Mouse (Mus musculus): ENCODE measurements around the gene Ank3.

Ank3 gene

GRCm38 (mm10) chr10:69571422-69571821, 172.8 kb downstream of the Ank3 start:
- in situ Hi-C loops (cut with MboI, MseI): no loop called here

- in situ Hi-C loops (cut with MboI, MseI): no loop called here
Measured at GRCm38 (mm10) chr10:69571972-69572371, 173.4 kb downstream of the Ank3 start.

GRCm38 (mm10) chr10:69573054-69573453, 174.5 kb downstream of the Ank3 start:
- in situ Hi-C loops (cut with MboI, MseI): no loop called here

GRCm38 (mm10) chr10:69573746-69574145, 175.2 kb downstream of the Ank3 start:
- in situ Hi-C loops (cut with MboI, MseI): no loop called here

DNA sequence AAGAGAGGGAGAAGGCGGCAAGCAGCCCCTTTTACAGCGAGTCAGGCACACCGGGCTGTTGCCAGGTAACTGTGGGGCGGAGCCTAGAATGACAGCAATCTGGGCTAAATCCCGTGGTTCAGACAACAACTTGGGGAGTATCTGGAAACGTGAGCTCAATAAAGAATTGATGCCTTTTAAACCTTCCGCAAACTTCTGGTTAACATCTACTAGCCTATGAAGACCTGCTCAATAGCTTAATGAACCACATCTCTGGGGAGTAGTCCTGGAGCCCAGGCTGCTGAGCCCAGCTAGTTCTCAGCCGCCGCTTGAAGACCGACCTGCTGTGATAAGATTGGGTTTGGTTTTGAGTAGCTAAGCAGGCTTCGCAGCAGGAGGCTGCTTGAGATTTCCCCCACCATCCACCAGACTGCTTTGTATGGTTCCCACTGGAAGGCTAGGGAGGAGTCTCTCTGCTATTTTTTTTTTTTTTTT, 175.7 kb downstream of the Ank3 start:
- in situ Hi-C loops (cut with MboI, MseI): no loop called here

- in situ Hi-C loops (cut with MboI, MseI): no loop called here
Measured at GRCm38 (mm10) chr10:69574894-69575293, 176.3 kb downstream of the Ank3 start.

DNA sequence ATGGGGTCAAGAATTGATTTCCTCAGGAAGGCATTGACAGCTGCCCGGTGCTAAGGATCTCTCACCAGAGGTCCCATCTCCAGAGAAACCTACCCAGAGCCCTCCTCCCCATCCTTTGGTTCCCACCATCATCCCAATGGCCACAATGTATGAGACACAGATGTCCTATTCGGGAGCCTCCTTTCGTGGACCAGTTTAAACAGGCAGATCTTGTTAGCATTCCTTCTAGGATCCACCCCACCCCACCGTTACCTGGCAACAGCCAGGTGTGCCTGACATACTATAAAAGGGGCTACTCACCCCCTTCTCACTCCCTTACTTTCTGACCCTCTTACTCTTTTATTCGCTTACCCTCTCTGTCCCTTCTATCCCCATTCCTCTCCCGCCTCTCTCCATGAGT, 176.9 kb downstream of the Ank3 start:
- in situ Hi-C loops (cut with MboI, MseI): no loop called here

DNA sequence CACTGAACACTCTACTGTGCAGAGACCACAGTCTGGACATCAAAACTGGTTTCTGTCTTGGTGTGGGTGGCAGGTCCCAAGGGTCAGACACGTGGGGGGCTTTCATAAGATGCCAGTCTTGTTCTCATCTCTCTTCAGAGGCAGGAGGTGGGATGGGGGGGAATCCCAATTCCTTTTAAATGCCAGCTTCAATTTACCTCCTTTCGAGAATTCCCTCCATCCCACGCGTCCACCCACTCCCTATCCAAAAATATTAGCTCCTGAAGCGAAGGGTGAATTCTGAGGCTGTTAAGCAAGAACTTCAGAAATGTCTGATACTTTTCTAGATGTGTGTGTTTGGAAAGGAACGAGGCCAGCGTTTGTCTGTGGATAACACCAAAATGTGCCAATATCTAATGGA, 177.7 kb downstream of the Ank3 start:
- in situ Hi-C loops (cut with MboI, MseI): no loop called here

GRCm38 (mm10) chr10:69577061-69577728, 178.6 kb downstream of the Ank3 start:
- in situ Hi-C loops (cut with MboI, MseI): no loop called here

DNA sequence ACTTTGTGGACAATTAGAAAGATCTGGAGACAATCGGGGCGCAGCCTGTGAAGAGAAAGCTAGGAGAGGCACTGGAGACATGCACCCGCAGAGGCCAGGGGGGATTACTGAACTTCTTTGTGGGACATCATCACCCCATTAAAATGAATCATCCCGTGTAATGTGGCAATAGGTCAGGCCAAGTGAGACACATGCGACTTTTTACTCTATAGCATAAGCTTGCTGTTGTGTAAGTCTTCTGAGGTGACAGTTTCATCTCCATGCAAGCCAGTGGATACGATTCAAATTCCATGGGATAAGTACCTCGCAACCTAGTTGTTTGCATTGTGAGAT, 179.1 kb downstream of the Ank3 start:
- in situ Hi-C loops (cut with MboI, MseI): no loop called here

GRCm38 (mm10) chr10:69579585-69579984, 181.0 kb downstream of the Ank3 start:
- in situ Hi-C loops (cut with MboI, MseI): no loop called here

- in situ Hi-C loops (cut with MboI, MseI): no loop called here
Measured at GRCm38 (mm10) chr10:69581525-69581924, 183.0 kb downstream of the Ank3 start.

DNA sequence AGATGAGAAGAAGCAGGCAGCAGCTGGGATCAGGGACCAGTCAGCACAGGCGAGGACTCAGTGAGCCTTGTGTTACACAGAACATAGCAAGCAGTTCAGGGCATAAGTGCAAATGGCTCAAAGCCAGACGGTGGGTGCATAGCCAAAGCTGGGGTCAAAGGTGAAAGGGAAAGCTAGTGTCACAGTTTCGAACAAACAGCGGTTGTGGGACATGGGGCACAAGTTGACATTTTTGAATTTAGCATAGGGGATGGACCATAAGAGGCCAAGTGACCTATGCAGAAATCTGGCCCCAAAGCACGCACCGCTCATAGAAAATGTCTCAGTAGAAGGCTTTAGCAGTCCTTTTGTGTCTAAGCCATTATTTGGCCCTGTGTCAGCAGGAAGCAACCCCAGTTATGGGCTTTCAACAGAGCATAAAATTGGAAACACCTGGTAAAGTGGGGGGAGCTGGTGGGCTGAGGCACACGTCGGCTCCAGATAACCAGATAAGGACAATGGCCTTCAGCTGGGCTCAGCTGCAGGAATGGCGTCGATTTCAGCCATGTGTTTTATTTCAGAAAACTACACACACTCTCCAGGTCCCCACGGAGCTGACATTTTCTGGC, 185.4 kb downstream of the Ank3 start:
- in situ Hi-C loops (cut with MboI, MseI): no loop called here

- in situ Hi-C loops (cut with MboI, MseI): no loop called here
Measured at GRCm38 (mm10) chr10:69584566-69584965, 186.0 kb downstream of the Ank3 start.

DNA sequence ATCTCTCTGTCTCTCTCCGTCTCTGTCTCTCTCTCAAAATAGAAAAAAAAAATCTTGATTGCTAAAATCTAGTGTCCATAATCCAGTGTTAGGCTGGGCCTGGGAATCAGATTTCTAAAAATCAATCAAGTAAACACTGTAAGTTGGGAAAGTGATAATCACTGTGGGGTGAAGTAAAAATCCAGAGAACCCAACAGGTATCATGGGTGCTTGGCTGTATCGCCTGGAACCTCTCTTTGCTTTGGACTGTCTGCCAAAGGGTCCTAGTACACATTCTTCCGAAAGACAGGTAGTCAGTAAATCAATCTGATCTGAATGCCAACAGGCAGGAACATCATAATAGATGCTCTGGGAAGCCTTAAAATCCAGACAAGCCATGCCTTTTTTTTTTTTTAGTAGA, 186.7 kb downstream of the Ank3 start:
- in situ Hi-C loops (cut with MboI, MseI): no loop called here

DNA sequence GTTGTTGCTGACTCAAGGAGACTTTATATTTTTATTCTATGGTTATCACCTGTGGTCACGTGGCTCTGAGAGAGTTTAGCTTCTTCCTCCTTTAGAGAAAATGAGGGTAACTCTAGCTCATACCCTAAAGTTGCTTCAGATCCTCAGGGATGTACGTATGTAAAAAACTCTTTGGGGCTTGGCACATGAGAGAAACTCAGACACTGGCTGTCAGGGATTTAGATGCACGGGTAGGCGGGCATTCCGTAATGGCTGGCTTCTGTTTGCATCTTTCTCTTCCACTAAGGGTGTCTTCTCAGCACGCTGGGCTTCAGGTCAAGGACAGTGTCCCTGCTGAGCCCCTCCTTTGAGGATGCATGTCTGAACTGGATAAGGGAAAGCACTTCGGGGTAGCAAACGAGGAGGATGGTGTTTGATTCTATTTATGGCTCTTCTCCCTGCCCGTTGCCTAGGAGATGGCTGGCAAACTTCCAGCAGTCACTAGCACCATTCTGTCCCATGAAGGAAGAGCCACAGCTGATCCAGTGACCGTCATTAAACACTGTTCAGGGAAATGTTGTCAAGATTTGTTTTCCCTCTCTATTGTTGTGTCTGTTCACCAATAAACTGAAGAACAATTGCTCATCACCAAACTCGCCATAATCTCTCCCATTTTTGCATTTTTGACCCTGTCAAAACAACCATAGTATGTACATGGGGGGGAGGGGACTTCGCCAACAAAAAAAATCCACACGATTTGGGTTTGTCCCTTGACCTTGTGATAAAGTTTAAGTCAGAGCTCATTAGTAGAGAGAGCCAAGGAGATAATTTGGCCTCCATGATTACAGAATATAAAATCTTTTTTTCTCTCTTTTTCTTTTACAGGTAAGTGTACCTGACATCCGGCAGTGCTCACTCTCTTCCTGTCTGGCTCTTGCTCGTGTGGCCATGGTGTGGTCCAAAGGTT, 195.9 kb downstream of the Ank3 start:
- in situ Hi-C loops (cut with MboI, MseI): no loop called here

DNA sequence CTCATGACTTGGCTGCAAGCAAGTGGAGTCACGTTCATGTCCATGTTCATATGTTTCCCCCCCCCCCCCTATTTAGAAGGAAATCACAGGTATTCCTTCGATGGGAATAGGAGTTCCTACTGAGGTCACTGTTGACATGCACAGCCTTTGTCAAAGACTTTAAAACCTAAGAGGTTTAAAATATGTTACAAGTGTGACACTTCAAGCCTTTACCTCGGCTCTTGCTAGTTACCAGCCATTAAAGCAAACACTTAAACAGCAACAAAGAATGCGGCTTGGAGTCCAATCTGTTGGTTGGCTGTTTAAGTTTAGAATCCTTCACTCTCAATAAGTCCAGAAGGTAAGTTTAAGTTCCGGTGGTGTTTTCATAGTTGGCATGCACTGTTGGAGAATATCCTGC, 196.9 kb downstream of the Ank3 start:
- in situ Hi-C loops (cut with MboI, MseI): no loop called here

GRCm38 (mm10) chr10:69601471-69601870, 202.9 kb downstream of the Ank3 start:
- in situ Hi-C loops (cut with MboI, MseI): no loop called here

DNA sequence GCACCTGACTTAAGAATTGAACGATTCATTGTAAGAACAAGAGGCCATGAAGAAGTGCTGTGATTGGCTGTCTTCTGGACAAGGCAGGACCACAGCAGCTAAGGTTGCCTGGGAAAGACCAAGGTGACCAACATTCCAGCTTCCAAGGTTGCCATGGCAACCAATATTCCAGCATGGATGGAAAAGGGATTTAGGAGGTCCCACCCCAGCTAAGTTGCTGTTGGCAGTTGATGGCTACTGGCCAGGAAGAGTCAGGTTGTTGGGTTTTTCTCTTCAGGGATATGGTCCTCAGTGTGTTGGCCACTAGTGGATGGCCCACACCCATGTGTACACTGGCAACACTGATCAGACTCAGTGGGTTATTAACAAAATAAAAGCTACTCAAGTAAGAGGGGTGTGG, 204.1 kb downstream of the Ank3 start:
- in situ Hi-C loops (cut with MboI, MseI): no loop called here

- in situ Hi-C loops (cut with MboI, MseI): no loop called here
Measured at GRCm38 (mm10) chr10:69604609-69605008, 206.0 kb downstream of the Ank3 start.

DNA sequence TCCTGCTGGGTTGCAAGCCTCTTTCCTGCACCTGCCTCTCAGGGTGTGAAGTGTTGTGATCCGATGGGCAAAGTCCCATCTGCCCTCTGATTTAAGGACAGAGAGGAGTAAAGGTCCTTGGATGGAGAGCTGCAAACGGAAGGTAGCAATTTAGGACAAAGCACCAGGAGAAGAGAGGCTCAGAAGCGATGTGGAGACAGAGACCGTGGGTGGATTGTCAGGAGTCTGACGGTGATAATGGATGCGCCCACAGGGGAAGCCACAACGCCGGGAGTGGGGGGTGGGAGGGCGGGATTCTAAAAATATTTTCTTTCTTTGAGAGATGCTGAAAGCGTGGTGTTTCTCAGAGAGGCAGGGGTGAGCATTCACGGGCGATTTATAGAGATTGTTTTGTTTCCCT, 206.6 kb downstream of the Ank3 start:
- in situ Hi-C loops (cut with MboI, MseI): no loop called here

- in situ Hi-C loops (cut with MboI, MseI): no loop called here
Measured at GRCm38 (mm10) chr10:69607611-69608119, 209.1 kb downstream of the Ank3 start.

All from regulatory T cell (primary cell).